Mouse (Mus musculus) olfactory bulb, adult 2 months (tissue): ENCODE measurements at regions not wholly inside any gene's neighbourhood (a gene's known extent, or its start where the extent isn't known, plus 50 kb on each side); places are given as distances from the start of the nearest gene placed in this dataset.

Experiments used
- H3K27ac ChIP-seq: fragments of 200-500 bp; 2 replicates; pipeline ENCODE4 v1.5.1; 2012; ENCODE audit warnings: low read depth, low read length; ENCODE audit not compliant: insufficient read depth
- H3K4me1 ChIP-seq: fragments of 200-500 bp; 2 replicates; pipeline ENCODE4 v1.6.1; 2012; ENCODE audit warnings: low read length; ENCODE audit not compliant: control insufficient read depth, insufficient read depth
- H3K4me3 ChIP-seq: fragments of 200-500 bp; 2 replicates; pipeline ENCODE4 v1.5.1; 2012; ENCODE audit warnings: mild to moderate bottlenecking, low read depth, low read length, moderate library complexity; ENCODE audit not compliant: insufficient read depth
- CTCF ChIP-seq: fragments of 200-500 bp; IDR thresholded peaks from 2 replicates; pipeline ENCODE4 v1.5.1; 2012; ENCODE audit warnings: low read depth, mild to moderate bottlenecking, low read length, moderate library complexity; ENCODE audit not compliant: insufficient read depth
- POLR2A ChIP-seq: fragments of 200-500 bp; IDR thresholded peaks from 2 replicates; pipeline ENCODE4 v1.6.1; 2012; ENCODE audit warnings: mild to moderate bottlenecking, low read depth, low read length, moderate library complexity; ENCODE audit not compliant: insufficient read depth
- WGBS: fragments of 180-500 bp; shearing (Covaris S2); methylation state at CpG from one replicate; pipeline ENCODE4 v1.1.7; 2018; 5-methylcytosine and 5-hydroxymethylcytosine counted together

DNA sequence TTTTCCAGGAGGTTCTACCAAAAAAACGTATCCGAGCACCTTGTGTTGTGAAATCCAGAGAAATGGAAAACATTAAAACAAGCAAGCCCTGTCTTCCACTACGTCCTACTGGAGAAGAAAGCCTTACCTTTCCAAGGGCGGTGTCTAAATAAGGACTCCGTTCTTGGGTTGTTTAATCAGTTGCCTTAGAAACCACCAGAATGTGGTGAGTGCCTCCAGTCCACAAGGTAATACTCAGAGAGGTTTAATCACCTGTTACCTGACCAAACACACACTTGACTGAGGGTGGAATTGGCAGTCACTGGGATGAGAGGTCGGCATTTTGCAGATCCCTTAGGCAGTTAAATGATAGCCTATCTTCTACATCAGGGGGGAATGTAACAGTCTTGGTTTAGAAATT is 209.6 kb upstream of the Atp2b1 start:
- Histone ChIP-seq H3K27ac (no peak overlapping the region), H3K4me1 (no peaks in the 10 kb centered on the region), H3K4me3 (no peak overlapping the region)
- no peak for TF ChIP-seq POLR2A
- TF ChIP-seq CTCF: no peak
- 96% methylated on average over 6 of the region's 6 CpGs for WGBS

DNA sequence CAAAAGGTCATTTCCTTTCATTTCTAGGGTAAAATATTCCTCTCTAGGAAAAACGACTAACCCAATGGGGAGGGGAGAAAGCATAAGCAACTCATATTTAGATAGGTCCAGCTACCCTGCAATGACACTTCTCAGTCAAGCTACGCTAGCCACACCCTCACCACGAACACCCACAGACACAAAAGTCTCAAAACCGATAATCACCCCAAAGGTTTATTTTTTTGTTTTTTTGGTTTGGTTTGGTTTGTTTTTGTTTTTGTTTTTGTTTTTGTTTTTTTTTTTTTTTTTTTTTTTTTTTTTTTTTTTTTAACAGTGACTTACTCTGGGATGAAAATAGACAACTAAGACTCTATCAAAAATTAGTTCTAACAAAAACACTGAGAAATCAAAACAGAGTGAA is 196.3 kb upstream of the Atp2b1 start:
- TF ChIP-seq POLR2A (no peak), CTCF (no peak)
- Histone ChIP-seq H3K4me3 (no peak overlapping the region), H3K4me1 (no peaks in the 10 kb centered on the region), H3K27ac (no peak overlapping the region)
- 93% methylated on average over 4 of the region's 4 CpGs for WGBS

DNA sequence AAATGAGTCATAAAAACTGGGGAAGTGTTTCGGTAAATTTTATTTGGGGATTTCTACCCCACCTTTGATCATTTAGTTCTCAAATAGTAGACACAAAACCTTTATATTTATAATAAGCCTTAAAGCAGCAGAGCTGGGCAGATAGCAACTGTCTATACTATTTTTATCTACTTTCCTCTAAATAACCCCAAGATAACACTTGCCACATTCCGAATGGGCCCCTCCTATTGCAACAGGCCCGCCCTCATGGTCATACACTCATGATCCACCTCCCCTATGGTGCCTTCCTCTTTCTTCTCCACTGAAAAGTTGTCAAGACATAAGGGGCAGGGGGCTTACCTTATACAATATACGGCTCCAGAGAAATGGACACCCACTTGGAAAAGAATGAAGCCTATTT is 195.5 kb upstream of the Atp2b1 start:
- WGBS: 84% methylated on average over 4 of the region's 4 CpGs
- H3K4me1 ChIP-seq: no peaks in the 10 kb centered on the region
- TF ChIP-seq CTCF (no peak), POLR2A (no peak)

DNA sequence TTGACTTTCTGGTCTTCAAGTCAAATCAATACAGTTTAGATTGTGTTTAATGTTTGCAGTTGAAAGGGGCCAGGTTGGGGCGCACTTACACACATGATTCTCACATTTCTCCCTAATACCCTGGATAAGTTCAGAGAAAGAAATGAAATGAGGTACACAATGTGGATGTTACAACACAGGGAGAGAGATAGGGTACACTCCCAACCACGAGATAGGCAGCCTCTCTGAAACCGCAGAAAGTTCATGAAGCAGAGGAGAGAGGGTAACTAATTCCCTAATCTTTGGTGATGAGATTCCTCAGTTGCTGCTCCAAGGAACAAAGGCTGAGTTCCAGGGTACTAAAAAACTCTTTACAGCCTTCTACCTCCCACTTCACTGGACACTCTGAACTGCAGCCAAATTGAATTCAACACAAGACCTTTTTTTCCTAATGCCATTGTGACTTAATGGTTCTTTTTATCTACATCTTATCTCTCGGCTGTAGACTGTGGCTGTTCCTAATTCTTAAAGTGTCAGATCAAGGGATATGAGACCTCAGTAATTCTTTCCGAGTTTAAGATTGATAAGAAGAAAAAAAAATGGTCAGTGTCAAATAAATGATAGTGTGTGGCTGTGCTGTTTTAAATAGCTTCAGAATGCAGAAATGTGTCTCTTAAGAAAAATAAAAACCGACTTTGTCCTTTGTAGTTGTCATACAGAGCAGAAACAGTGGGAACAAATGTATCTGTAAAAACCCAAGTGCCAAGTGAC is 193.8 kb upstream of the Atp2b1 start:
- 62% methylated on average over 6 of the region's 6 CpGs for WGBS
- no peak for TF ChIP-seq POLR2A
- TF ChIP-seq CTCF: no peak
- Histone ChIP-seq H3K4me1 (no peaks in the 10 kb centered on the region), H3K27ac (no peak overlapping the region), H3K4me3 (no peak overlapping the region)

More for the DNA sequence above, 195.5 kb upstream of the Atp2b1 start:
- H3K27ac ChIP-seq: no peak overlapping the region
- no peak overlapping the region for H3K4me3 ChIP-seq

- H3K27ac ChIP-seq: no peak overlapping the region
- no peak for TF ChIP-seq CTCF
- no peak for TF ChIP-seq POLR2A
- no peak overlapping the region for H3K4me3 ChIP-seq
- no peaks in the 10 kb centered on the region for H3K4me1 ChIP-seq
- WGBS: 90% methylated on average over 5 of the region's 5 CpGs
Measured at GRCm38 (mm10) chr10:98725110-98725509, 189.1 kb upstream of the Atp2b1 start.

- Histone ChIP-seq H3K4me1 (no peaks in the 10 kb centered on the region), H3K4me3 (no peak overlapping the region), H3K27ac (no peak overlapping the region)
- TF ChIP-seq POLR2A (no peak), CTCF (no peak)
- WGBS: 96% methylated on average over 4 of the region's 4 CpGs
Measured at GRCm38 (mm10) chr10:98727130-98727529, 187.1 kb upstream of the Atp2b1 start.

DNA sequence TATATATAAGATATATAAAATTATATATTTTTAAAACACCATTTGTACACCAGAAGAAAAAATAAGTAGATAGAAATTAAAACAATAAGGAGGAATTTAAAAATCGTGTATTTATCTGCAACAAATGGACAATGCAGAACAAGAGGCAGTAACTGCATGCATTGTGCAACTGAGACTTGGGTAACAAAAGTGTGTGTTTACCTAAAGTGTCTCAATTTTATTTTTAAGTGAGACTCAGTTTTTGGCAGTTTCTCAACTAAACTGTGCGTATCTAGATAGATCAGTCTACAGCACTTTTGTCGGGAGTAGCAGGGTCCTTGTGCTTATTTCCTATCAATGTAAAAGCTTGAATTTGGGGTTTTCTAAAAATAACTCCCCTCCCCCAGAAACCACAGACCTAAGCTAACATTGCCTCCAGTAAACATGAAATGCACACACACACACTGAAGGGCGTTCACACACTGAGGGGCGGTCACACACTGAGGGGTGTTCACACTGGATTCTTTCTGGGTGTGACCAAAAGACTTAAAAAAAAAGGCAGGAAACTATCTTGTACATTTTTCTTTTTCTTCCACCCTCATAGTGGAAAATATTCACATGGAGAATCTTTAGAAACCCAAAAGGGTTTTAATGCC is 185.7 kb upstream of the Atp2b1 start:
- Histone ChIP-seq H3K4me3 (no peak overlapping the region), H3K4me1 (no peaks in the 10 kb centered on the region), H3K27ac (no peak overlapping the region)
- no peak for TF ChIP-seq CTCF
- TF ChIP-seq POLR2A: no peak
- WGBS: 73% methylated on average over 5 of the region's 5 CpGs

GRCm38 (mm10) chr10:98733950-98734585 is 180.1 kb upstream of the Atp2b1 start:
- TF ChIP-seq CTCF: no peak
- TF ChIP-seq POLR2A: no peak
- Histone ChIP-seq H3K4me1 (no peaks in the 10 kb centered on the region), H3K4me3 (no peak overlapping the region), H3K27ac (no peak overlapping the region)
- 91% methylated on average over 7 of the region's 7 CpGs for WGBS

DNA sequence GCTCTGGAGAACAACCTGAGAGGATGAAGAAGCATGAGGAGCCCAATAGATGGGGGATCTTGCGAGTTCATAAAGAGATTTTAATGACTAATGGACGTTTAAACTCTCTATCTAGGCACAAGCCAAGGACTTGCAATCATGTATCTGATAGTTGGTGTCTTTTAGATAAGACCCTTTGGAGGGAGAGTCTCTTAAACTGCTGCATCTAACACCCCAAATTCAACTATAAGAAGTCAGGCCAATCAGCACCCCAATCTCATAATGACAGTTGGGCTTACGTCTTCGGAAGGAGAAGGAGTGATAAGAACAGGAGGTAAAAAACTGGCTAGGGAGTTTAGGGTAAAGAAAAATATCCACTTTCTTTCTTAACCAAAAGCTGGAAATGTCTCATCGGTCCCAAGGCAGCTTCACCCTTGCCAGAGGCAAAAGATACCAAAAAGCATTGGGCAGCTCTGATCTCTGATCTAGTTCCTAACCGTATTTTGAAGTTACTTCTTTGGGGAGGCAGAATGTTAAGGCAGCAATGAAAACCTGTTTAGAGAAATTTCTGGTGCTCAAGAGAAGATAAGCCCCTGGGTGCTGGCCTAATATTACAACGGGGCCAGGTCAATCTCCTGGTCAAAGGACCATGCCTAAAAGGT is 173.6 kb upstream of the Atp2b1 start:
- peaks cover 3% of the 10 kb centered on the region; the same call in 1 of the 2 replicates for H3K4me1 ChIP-seq
- H3K27ac ChIP-seq: no peak overlapping the region
- no peak for TF ChIP-seq POLR2A
- no peak overlapping the region for H3K4me3 ChIP-seq
- WGBS: 92% methylated on average over 7 of the region's 7 CpGs
